Mouse (Mus musculus) kidney, adult 2 months (tissue): ENCODE measurements around the gene Syt1. TPM values are rescaled to one million over a fixed set of nuclear protein-coding genes. Genes with fewer than 3 reads are reported as not detected.

Experiments used
- DNase-seq: peaks from one replicate; pipeline ENCODE4 v3.0.0; 2021
- H3K27ac ChIP-seq: fragments of 200-500 bp; 2 replicates; pipeline ENCODE4 v1.5.1; 2012; ENCODE audit warnings: low read depth, low read length, control low read depth, inconsistent platforms; ENCODE audit not compliant: insufficient read depth
- H3K27me3 ChIP-seq: fragments of 200-500 bp; replicated peaks from 2 replicates; pipeline ENCODE4 v1.6.1; 2012; ENCODE audit warnings: mild to moderate bottlenecking, moderate library complexity, low read length, inconsistent platforms; ENCODE audit not compliant: control insufficient read depth, insufficient read depth
- H3K36me3 ChIP-seq: fragments of 200-500 bp; 2 replicates; pipeline ENCODE4 v1.6.1; 2012; ENCODE audit warnings: mild to moderate bottlenecking, moderate library complexity, low read length, inconsistent platforms; ENCODE audit not compliant: control insufficient read depth, insufficient read depth
- H3K4me1 ChIP-seq: fragments of 200-500 bp; 2 replicates; pipeline ENCODE4 v1.6.1; 2011; ENCODE audit warnings: low read length; ENCODE audit not compliant: control insufficient read depth, insufficient read depth
- H3K4me3 ChIP-seq: fragments of 200-500 bp; 2 replicates; pipeline ENCODE4 v1.5.1; 2011; ENCODE audit warnings: mild to moderate bottlenecking, low read depth, low read length, control low read depth; ENCODE audit not compliant: insufficient read depth
- CTCF ChIP-seq: fragments of 200-500 bp; conservative IDR thresholded peaks from 2 replicates; pipeline ENCODE4 v1.5.1; 2011; ENCODE audit warnings: low read depth, mild to moderate bottlenecking, control low read depth, low read length, moderate library complexity, mixed read lengths; ENCODE audit not compliant: insufficient read depth, insufficient read length
- POLR2A ChIP-seq: fragments of 200-500 bp; IDR thresholded peaks from one replicate; pipeline ENCODE4 v1.6.1; 2011; ENCODE audit warnings: low read depth, low read length, control low read depth
- WGBS: fragments of 180-500 bp; shearing (Covaris S2); methylation state at CpG from one replicate; pipeline ENCODE4 v1.1.7; 2018; 5-methylcytosine and 5-hydroxymethylcytosine counted together
- polyA plus RNA-seq: library from polyadenylated mRNA; depleted of rRNA; stranded (reverse); fragments of >200 nt; gene quantifications from 2 replicates; pipeline ENCODE4 v1.2.3, GENCODE M21; 2012

Syt1 gene
- polyA plus RNA-seq, 1 experiment: 1.0 TPM

- TF ChIP-seq POLR2A (no peak), CTCF (no peak)
- Histone ChIP-seq H3K36me3 (no peaks in the 10 kb centered on the region), H3K4me3 (no peak overlapping the region), H3K4me1 (no peaks in the 10 kb centered on the region), H3K27me3 (no peaks in the 10 kb centered on the region), H3K27ac (no peak overlapping the region)
- 48% methylated on average over 6 of the region's 6 CpGs for WGBS
- DNase-seq: peak; percentile 10
Measured at GRCm38 (mm10) chr10:108867202-108867601, 143.6 kb downstream of the Syt1 start.

- Histone ChIP-seq H3K27me3 (no peaks in the 10 kb centered on the region), H3K4me1 (no peaks in the 10 kb centered on the region), H3K4me3 (no peak overlapping the region), H3K27ac (no peak overlapping the region), H3K36me3 (no peaks in the 10 kb centered on the region)
- 93% methylated on average over 4 of the region's 4 CpGs for WGBS
- no peak for DNase-seq
- no peak for TF ChIP-seq CTCF
- TF ChIP-seq POLR2A: no peak
Measured at GRCm38 (mm10) chr10:108865586-108865985, 145.2 kb downstream of the Syt1 start.

DNA sequence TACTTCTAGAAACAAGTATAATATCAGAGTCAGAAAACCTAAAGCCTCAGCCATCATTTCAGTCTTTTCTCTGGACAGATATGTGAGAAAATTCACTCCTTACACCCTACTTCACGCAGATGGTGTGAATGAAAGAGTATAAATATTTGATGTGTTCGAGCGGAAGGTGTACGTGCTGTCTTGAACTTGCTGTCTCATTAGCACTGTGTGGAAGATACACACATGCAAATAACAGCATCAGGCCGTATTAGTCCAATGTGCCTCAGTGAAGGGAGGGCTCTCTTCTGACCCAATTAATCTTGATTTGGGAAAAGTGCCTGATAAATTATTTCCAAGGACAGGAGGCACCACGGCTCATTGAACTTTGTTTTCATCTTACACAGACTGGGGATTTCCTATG is 154.8 kb downstream of the Syt1 start:
- 71% methylated on average over 6 of the region's 6 CpGs for WGBS
- Histone ChIP-seq H3K4me1 (no peaks in the 10 kb centered on the region), H3K27ac (no peak overlapping the region), H3K36me3 (no peaks in the 10 kb centered on the region), H3K27me3 (no peaks in the 10 kb centered on the region), H3K4me3 (no peak overlapping the region)
- no peak for DNase-seq
- TF ChIP-seq POLR2A (no peak), CTCF (no peak)

DNA sequence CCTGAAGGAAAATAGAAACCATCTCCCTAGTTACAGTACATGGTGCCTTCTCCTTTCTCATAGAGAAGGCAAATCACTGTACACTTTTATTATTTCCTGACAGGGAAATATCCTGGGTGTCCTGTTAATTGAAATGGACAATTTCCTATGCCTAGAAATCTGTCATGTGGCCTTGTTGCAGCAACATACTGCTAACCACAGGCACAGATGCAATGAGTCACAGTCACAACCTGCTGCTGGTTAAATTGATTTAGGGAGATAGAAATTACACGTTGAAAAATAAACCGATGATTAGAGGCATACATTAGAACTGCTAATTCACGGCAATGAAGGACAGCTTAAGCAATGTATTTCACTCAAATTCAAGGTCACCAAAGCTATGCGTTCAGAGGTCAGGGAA is 158.0 kb downstream of the Syt1 start:
- no peak for DNase-seq
- Histone ChIP-seq H3K36me3 (no peaks in the 10 kb centered on the region), H3K4me3 (no peak overlapping the region), H3K4me1 (no peaks in the 10 kb centered on the region), H3K27me3 (no peaks in the 10 kb centered on the region), H3K27ac (no peak overlapping the region)
- 56% methylated on average over 4 of the region's 4 CpGs for WGBS
- TF ChIP-seq POLR2A (no peak), CTCF (no peak)

- H3K4me1 ChIP-seq: no peaks in the 10 kb centered on the region
- no peak overlapping the region for H3K4me3 ChIP-seq
- H3K27ac ChIP-seq: no peak overlapping the region
- no peak for TF ChIP-seq CTCF
- TF ChIP-seq POLR2A: no peak
- no peaks in the 10 kb centered on the region for H3K27me3 ChIP-seq
- WGBS: 89% methylated on average over 1 of the region's 1 CpGs
- no peak for DNase-seq
- H3K36me3 ChIP-seq: no peaks in the 10 kb centered on the region
Measured at GRCm38 (mm10) chr10:108837434-108837833, 173.3 kb downstream of the Syt1 start.

GRCm38 (mm10) chr10:108832248-108832647 is 178.5 kb downstream of the Syt1 start:
- no peaks in the 10 kb centered on the region for H3K36me3 ChIP-seq
- TF ChIP-seq CTCF: no peak
- no peak for TF ChIP-seq POLR2A
- no peak for DNase-seq
- no peak overlapping the region for H3K27ac ChIP-seq
- WGBS: 91% methylated on average over 6 of the region's 6 CpGs
- no peak overlapping the region for H3K4me3 ChIP-seq
- H3K4me1 ChIP-seq: no peaks in the 10 kb centered on the region
- H3K27me3 ChIP-seq: no peaks in the 10 kb centered on the region

- WGBS: 74% methylated on average over 6 of the region's 6 CpGs
- TF ChIP-seq CTCF (no peak), POLR2A (no peak)
Measured at GRCm38 (mm10) chr10:108831801-108832200, 179.0 kb downstream of the Syt1 start.

GRCm38 (mm10) chr10:108822273-108822672 is 188.5 kb downstream of the Syt1 start:
- H3K4me3 ChIP-seq: no peak overlapping the region
- no peak for TF ChIP-seq POLR2A
- TF ChIP-seq CTCF: no peak
- no peak for DNase-seq
- no peaks in the 10 kb centered on the region for H3K36me3 ChIP-seq
- H3K27ac ChIP-seq: no peak overlapping the region
- no peaks in the 10 kb centered on the region for H3K4me1 ChIP-seq
- H3K27me3 ChIP-seq: no peaks in the 10 kb centered on the region
- WGBS: 78% methylated on average over 6 of the region's 6 CpGs

More at GRCm38 (mm10) chr10:108831801-108832200, 179.0 kb downstream of the Syt1 start:
- Histone ChIP-seq H3K27ac (no peak overlapping the region), H3K4me3 (no peak overlapping the region), H3K27me3 (no peaks in the 10 kb centered on the region), H3K36me3 (no peaks in the 10 kb centered on the region), H3K4me1 (no peaks in the 10 kb centered on the region)
- DNase-seq: no peak
